Mouse (Mus musculus): Measurements from ENCODE around the gene Map6.

- TF ChIP-seq CTCF (IDR thresholded peaks at IDR 0.05; ENCODE audit: low read depth) (no peak), EP300 (optimal IDR thresholded peaks at IDR 0.05) (no peak)
Observed at GRCm38 (mm10) chr7:99330012-99330411, 62.8 kb downstream of the Map6 start.
